Mouse (Mus musculus) megakaryocyte progenitor cell, adult 5-6 weeks (primary cell): ENCODE results near the gene Slc18b1. TPM values are rescaled to one million over a fixed set of nuclear protein-coding genes. Genes with fewer than 3 reads are reported as not detected.

Experiments
- total RNA-seq, 2 experiments: library from RNA; stranded (forward) in 1 of 2; stranded (reverse) in 1 of 2; fragments of 157-497, 149-512 nt in 1 of 2; fragments of 200-1000 nt in 1 of 2; gene quantifications; 2 replicates each; pipeline versions ENCODE4 v1.2.3 to v1.2.4; 2015 to 2017

Gene Slc18b1
- total RNA-seq, 2 experiments from 2014 or later: 0.04 to 3.6 TPM

Other genes with a start within 250 kb of the Slc18b1 start
- gene Rps12, start 9.7 kb upstream of the Slc18b1 start, total RNA-seq (2015): 6,612 and 6,735 TPM in 2 replicates
- 1,835 and 2,039 TPM in 2 replicates for gene Rps12, start 9.7 kb upstream of the Slc18b1 start, total RNA-seq (2017)
- not detected in 2 replicates for gene Vnn3, start 54.5 kb downstream of the Slc18b1 start, total RNA-seq (2015)
- 0.21 TPM in 1 of 2 replicates, not detected in the other for gene Vnn3, start 54.5 kb downstream of the Slc18b1 start, total RNA-seq (2017)
- gene Vnn1, start 97.7 kb downstream of the Slc18b1 start, total RNA-seq (2015): 0.17 TPM in 1 of 2 replicates, not detected in the other
- gene Vnn1, start 97.7 kb downstream of the Slc18b1 start, total RNA-seq (2017): 0.04 TPM in 1 of 2 replicates, not detected in the other
- gene Taar1, start 123.4 kb downstream of the Slc18b1 start, total RNA-seq (2015): not detected in 2 replicates
- not detected in 2 replicates for gene Taar1, start 123.4 kb downstream of the Slc18b1 start, total RNA-seq (2017)
- not detected in 2 replicates for gene Taar2, start 141.6 kb downstream of the Slc18b1 start, total RNA-seq (2015)
- not detected in 2 replicates for gene Taar2, start 141.6 kb downstream of the Slc18b1 start, total RNA-seq (2017)
- not detected in 2 replicates for gene Taar3, start 152.6 kb downstream of the Slc18b1 start, total RNA-seq (2015)
- gene Taar3, start 152.6 kb downstream of the Slc18b1 start, total RNA-seq (2017): not detected in 2 replicates
- gene Taar4, start 163.5 kb downstream of the Slc18b1 start, total RNA-seq (2015): not detected in 2 replicates
- gene Taar4, start 163.5 kb downstream of the Slc18b1 start, total RNA-seq (2017): not detected in 2 replicates
- gene Taar5, start 173.7 kb downstream of the Slc18b1 start, total RNA-seq (2015): not detected in 2 replicates
- not detected in 2 replicates for gene Taar5, start 173.7 kb downstream of the Slc18b1 start, total RNA-seq (2017)
- gene Taar6, start 188.7 kb downstream of the Slc18b1 start, total RNA-seq (2015): not detected in 2 replicates
- gene Taar6, start 188.7 kb downstream of the Slc18b1 start, total RNA-seq (2017): not detected in 2 replicates
- gene Taar7a, start 196.5 kb downstream of the Slc18b1 start, total RNA-seq (2015): not detected in 2 replicates
- gene Taar7a, start 196.5 kb downstream of the Slc18b1 start, total RNA-seq (2017): not detected in 2 replicates
- gene Taar7b, start 203.0 kb downstream of the Slc18b1 start, total RNA-seq (2015): not detected in 2 replicates
- not detected in 2 replicates for gene Taar7b, start 203.0 kb downstream of the Slc18b1 start, total RNA-seq (2017)
- gene Taar7d, start 230.2 kb downstream of the Slc18b1 start, total RNA-seq (2015): not detected in 2 replicates
- not detected in 2 replicates for gene Taar7d, start 230.2 kb downstream of the Slc18b1 start, total RNA-seq (2017)
- gene Taar7e, start 240.6 kb downstream of the Slc18b1 start, total RNA-seq (2015): not detected in 2 replicates
- gene Taar7e, start 240.6 kb downstream of the Slc18b1 start, total RNA-seq (2017): not detected in 2 replicates